Mouse (Mus musculus): Measurements from ENCODE around the gene Ackr1. TPM values are rescaled to one million over a fixed set of nuclear protein-coding genes. Genes with fewer than 3 reads are reported as not detected.

The Ackr1 gene
- total and polyA plus RNA-seq, 3 experiments, result 0.19 to 0.42 TPM; not detected in 1

DNA sequence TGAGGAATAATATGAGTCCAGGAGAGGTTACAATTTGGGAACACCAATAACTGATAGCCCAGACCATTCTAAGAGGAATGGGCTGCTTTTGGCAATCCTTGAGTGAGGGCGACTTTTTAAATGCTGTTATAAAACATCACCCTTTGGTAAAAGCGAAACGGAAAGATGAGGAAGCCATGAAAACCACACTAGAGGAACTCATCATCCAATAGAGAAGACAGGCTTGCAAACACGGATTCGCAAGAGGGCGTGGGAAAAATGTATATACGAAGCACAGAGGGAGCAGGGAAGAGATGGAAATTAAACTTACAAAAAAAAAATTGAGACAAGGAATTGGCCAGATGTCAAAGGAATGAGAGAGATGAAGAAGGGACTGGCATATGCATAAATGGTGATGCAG, 40.5 kb upstream of the Ackr1 start:
- H3K9me3 ChIP-seq (replicated peaks; ENCODE audit: insufficient read depth, low read length), result no peaks in the 10 kb centered on the region
- H3K9ac ChIP-seq (ENCODE audit: control insufficient read depth, low read depth, low read length, poor library complexity, severe bottlenecking), result no peak overlapping the region
- H3K27ac ChIP-seq (ENCODE audit: control insufficient read depth, low read depth, low read length), result no peak overlapping the region
- H3K27me3 ChIP-seq (ENCODE audit: control insufficient read depth in 1 of 2, insufficient read depth in 2 of 2, low read length in 2 of 2), result no peaks in the 10 kb centered on the region
- no peak overlapping the region for H3K4me3 ChIP-seq (ENCODE audit: control insufficient read depth in 1 of 2, insufficient read depth in 1 of 2, low read depth in 2 of 2, low read length in 2 of 2)
- no peak for TF ChIP-seq SIN3A (IDR thresholded peaks at IDR 0.05; ENCODE audit: low read length)
- TF ChIP-seq NELFE (IDR thresholded peaks at IDR 0.05; ENCODE audit: low read depth, low read length), result no peak
- no peak for TF ChIP-seq RCOR1 (IDR thresholded peaks at IDR 0.05; ENCODE audit: low read depth, low read length)
- no peak for TF ChIP-seq SMC3 (IDR thresholded peaks at IDR 0.05; ENCODE audit: low read depth, low read length)
- TF ChIP-seq MAX (IDR thresholded peaks at IDR 0.05; ENCODE audit: low read length), result no peak
- TF ChIP-seq GABPA (IDR thresholded peaks at IDR 0.05; ENCODE audit: low read depth, low read length), result no peak
- TF ChIP-seq POLR2AphosphoS5 (IDR thresholded peaks at IDR 0.05; ENCODE audit: borderline replicate concordance, low read depth, low read length), result no peak
- H3K79me2 ChIP-seq (ENCODE audit: control insufficient read depth, insufficient read depth, low read length, poor library complexity), result no peaks in the 10 kb centered on the region
- no peaks in the 10 kb centered on the region; a peak in 1 of 4 replicates for H3K36me3 ChIP-seq (ENCODE audit: control insufficient read depth in 1 of 2, insufficient read depth in 2 of 2, low read length in 2 of 2)
- H3K4me1 ChIP-seq (ENCODE audit: control insufficient read depth in 1 of 2, insufficient read depth in 2 of 2, low read length in 2 of 2), result no peaks in the 10 kb centered on the region
- no peak for DNase-seq (ENCODE audit: low read depth, low spot score)

DNA sequence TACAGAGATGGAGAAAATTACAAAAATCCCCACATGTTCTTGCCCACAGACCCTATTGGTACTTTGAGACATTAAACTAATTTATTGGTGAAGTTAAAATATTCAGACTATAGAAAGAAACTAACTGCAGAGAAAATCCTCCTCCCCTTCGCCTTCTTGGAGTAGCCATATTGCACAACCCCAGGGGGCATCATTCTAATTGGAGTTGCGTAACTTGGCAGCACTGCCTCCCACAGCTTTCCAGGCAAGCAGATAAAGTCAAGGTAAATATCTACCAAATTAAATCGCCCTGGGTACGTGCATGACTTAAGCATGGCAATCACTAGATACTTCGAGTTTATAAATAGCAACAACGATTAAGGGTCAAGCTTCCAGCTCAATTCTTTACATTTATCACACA, 38.0 kb upstream of the Ackr1 start:
- H3K27me3 ChIP-seq (ENCODE audit: control insufficient read depth in 1 of 2, insufficient read depth in 2 of 2, low read length in 2 of 2), result no peaks in the 10 kb centered on the region
- TF ChIP-seq SMC3 (IDR thresholded peaks at IDR 0.05; ENCODE audit: low read depth, low read length), result no peak
- no peak for TF ChIP-seq TAL1 (IDR thresholded peaks at IDR 0.05; ENCODE audit: low read length)
- no peak for TF ChIP-seq USF1 (IDR thresholded peaks at IDR 0.05; ENCODE audit: low read depth, low read length)
- TF ChIP-seq POLR2A (IDR thresholded peaks at IDR 0.05; ENCODE audit: control insufficient read depth in 1 of 2, insufficient read depth in 1 of 2, low read depth in 1 of 2, low read length in 2 of 2, poor library complexity in 1 of 2), result no peak
- TF ChIP-seq TBP (IDR thresholded peaks at IDR 0.05; ENCODE audit: low read depth, low read length), result no peak
- no peak for TF ChIP-seq BHLHE40 (IDR thresholded peaks at IDR 0.05; ENCODE audit: borderline replicate concordance, low read depth, low read length)
- no peak for TF ChIP-seq TCF12 (IDR thresholded peaks at IDR 0.05; ENCODE audit: low read depth, low read length)
- no peak for TF ChIP-seq NRF1 (IDR thresholded peaks at IDR 0.05; ENCODE audit: insufficient read depth, low read depth, low read length, poor library complexity, severe bottlenecking)
- TF ChIP-seq CHD1 (IDR thresholded peaks at IDR 0.05; ENCODE audit: low read depth, low read length), result no peak
- no peak for TF ChIP-seq ZC3H11A (IDR thresholded peaks at IDR 0.05; ENCODE audit: low read depth, low read length)
- no peak for TF ChIP-seq MYC (IDR thresholded peaks at IDR 0.05; ENCODE audit: low read depth, low read length)
- no peak for TF ChIP-seq HCFC1 (IDR thresholded peaks at IDR 0.05; ENCODE audit: low read depth, low read length)
- no peak for TF ChIP-seq KAT2A (conservative IDR thresholded peaks at IDR 0.05; ENCODE audit: low read depth, low read length)
- no peak for TF ChIP-seq ZKSCAN1 (IDR thresholded peaks at IDR 0.05; ENCODE audit: low read depth, low read length)
- no peak for TF ChIP-seq NELFE (IDR thresholded peaks at IDR 0.05; ENCODE audit: low read depth, low read length)
- no peak for TF ChIP-seq ZNF384 (IDR thresholded peaks at IDR 0.05; ENCODE audit: low read depth, low read length)
- TF ChIP-seq POLR2AphosphoS2 (IDR thresholded peaks at IDR 0.05; ENCODE audit: low read length), result no peak
- no peaks in the 10 kb centered on the region for H3K9me3 ChIP-seq (replicated peaks; ENCODE audit: insufficient read depth, low read length)
- no peak overlapping the region for H3K9ac ChIP-seq (ENCODE audit: control insufficient read depth, low read depth, low read length, poor library complexity, severe bottlenecking)
- DNase-seq (ENCODE audit: low read depth, low spot score), result no peak
- H3K79me2 ChIP-seq (ENCODE audit: control insufficient read depth, insufficient read depth, low read length, poor library complexity), result no peaks in the 10 kb centered on the region
- H3K4me1 ChIP-seq (ENCODE audit: control insufficient read depth in 1 of 2, insufficient read depth in 2 of 2, low read length in 2 of 2), result no peaks in the 10 kb centered on the region
- H3K36me3 ChIP-seq (ENCODE audit: control insufficient read depth in 1 of 2, insufficient read depth in 2 of 2, low read length in 2 of 2), result no peaks in the 10 kb centered on the region
- H3K4me3 ChIP-seq (ENCODE audit: control insufficient read depth in 1 of 2, insufficient read depth in 1 of 2, low read depth in 2 of 2, low read length in 2 of 2), result no peak overlapping the region
- no peak overlapping the region for H3K27ac ChIP-seq (ENCODE audit: control insufficient read depth, low read depth, low read length)
